ENCODE assay signal across 13 mouse cellular contexts in the genomic region with DNA sequence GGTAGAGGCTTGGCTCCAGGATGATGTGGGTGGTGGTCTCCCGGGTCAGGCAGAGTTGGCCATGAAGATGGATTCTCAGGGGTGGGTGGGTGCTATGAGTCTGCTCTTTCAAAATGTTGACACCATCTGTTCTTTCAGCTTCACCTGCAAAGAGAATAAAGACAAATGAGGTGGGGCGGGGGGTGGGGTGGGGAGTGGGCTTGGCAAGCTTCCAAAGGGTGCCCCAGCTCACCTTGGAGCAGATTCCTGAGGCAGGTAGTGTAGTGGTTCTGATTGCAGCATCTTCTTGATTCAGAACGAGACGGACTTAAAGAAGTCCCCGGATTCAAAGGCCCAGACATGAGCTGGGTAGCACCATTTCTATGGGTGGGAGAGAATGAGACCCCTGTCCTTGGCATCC. TPM values are rescaled to one million over a fixed set of nuclear protein-coding genes. Genes with fewer than 3 reads are reported as not detected.
DNase-seq lines count a peak whose midpoint lies in the region; ATAC-seq and TF ChIP-seq lines count a peak whose summit lies in the region.
"Had no signal": no experiment of that assay in that cellular context is flagged by ENCODE, and none has a peak within 500 bp of the region (broad histone marks: within the 10 kb centered on the region; RNA-seq: fewer than 3 reads in every experiment).

No protein-coding gene starts in this region.

- 90% methylated on average over 5 of the region's 5 CpGs for WGBS in forebrain, embryonic 11.5 days
- WGBS in forebrain, embryonic 15.5 days, result 88% methylated on average over 5 of the region's 5 CpGs
- WGBS in kidney, postnatal 0 days, result 78% methylated on average over 5 of the region's 5 CpGs
- 73% methylated on average over 5 of the region's 5 CpGs for WGBS in limb, embryonic 12.5 days
- 43% methylated on average over 5 of the region's 5 CpGs for WGBS in stomach, embryonic 15.5 days

- H3K27me3 ChIP-seq in forebrain, embryonic 11.5 days (ENCODE audit: control insufficient read depth, insufficient read depth, low read length), result peaks cover 2% of the 10 kb centered on the region; the same call in 1 of the 2 replicates
- no peaks in the 10 kb centered on the region for H3K27me3 ChIP-seq in forebrain, embryonic 15.5 days
- H3K27me3 ChIP-seq in kidney, postnatal 0 days (ENCODE audit: insufficient read depth, low read length), result no peaks in the 10 kb centered on the region
- H3K27me3 ChIP-seq in limb, embryonic 12.5 days, result no peaks in the 10 kb centered on the region
- H3K27me3 ChIP-seq in stomach, embryonic 15.5 days (replicated peaks), result no peaks in the 10 kb centered on the region

- H3K4me1 ChIP-seq in forebrain, embryonic 11.5 days (replicated peaks; ENCODE audit: control insufficient read depth, insufficient read depth, low read length), result no peaks in the 10 kb centered on the region
- peaks cover 9% of the 10 kb centered on the region for H3K4me1 ChIP-seq in forebrain, embryonic 15.5 days
- peaks cover 38% of the 10 kb centered on the region for H3K4me1 ChIP-seq in kidney, postnatal 0 days (replicated peaks; ENCODE audit: insufficient read depth, low read length)
- H3K4me1 ChIP-seq in limb, embryonic 12.5 days (replicated peaks), result peaks cover 53% of the 10 kb centered on the region
- peaks cover 62% of the 10 kb centered on the region for H3K4me1 ChIP-seq in stomach, embryonic 15.5 days

- no peak overlapping the region for H3K27ac ChIP-seq in forebrain, embryonic 11.5 days (ENCODE audit: low read depth, low read length)
- no peak overlapping the region for H3K27ac ChIP-seq in forebrain, embryonic 15.5 days (replicated peaks)
- H3K27ac ChIP-seq in kidney, postnatal 0 days, result no peak overlapping the region
- peak overlapping the region; percentile 96 for H3K27ac ChIP-seq in limb, embryonic 12.5 days
- peak overlapping the region; percentile 90 for H3K27ac ChIP-seq in stomach, embryonic 15.5 days
- H3K27ac ChIP-seq: layer of hippocampus, adult 2 months; midbrain, embryonic 12.5 days had no signal

- TF ChIP-seq CTCF in kidney, postnatal 0 days (IDR thresholded peaks at IDR 0.05; ENCODE audit: low read depth), result no peak

- no peaks in the 10 kb centered on the region for H3K36me3 ChIP-seq in forebrain, embryonic 11.5 days (ENCODE audit: control insufficient read depth, insufficient read depth, low read length)
- no peaks in the 10 kb centered on the region for H3K36me3 ChIP-seq in forebrain, embryonic 15.5 days
- no peaks in the 10 kb centered on the region for H3K36me3 ChIP-seq in kidney, postnatal 0 days (ENCODE audit: insufficient read depth, low read length)
- peaks cover 7% of the 10 kb centered on the region; the same call in 1 of the 2 replicates for H3K36me3 ChIP-seq in limb, embryonic 12.5 days
- H3K36me3 ChIP-seq in stomach, embryonic 15.5 days, result no peaks in the 10 kb centered on the region
- H3K36me3 ChIP-seq: midbrain, embryonic 12.5 days had no signal

- H3K9ac ChIP-seq in forebrain, embryonic 11.5 days (ENCODE audit: low read length), result no peak overlapping the region
- no peak overlapping the region for H3K9ac ChIP-seq in forebrain, embryonic 15.5 days (replicated peaks)
- H3K9ac ChIP-seq in kidney, postnatal 0 days (ENCODE audit: low read depth, low read length), result no peak overlapping the region
- peak overlapping the region; percentile 89 for H3K9ac ChIP-seq in limb, embryonic 12.5 days (replicated peaks)
- peak overlapping the region; percentile 38; the same call in 1 of the 2 replicates for H3K9ac ChIP-seq in stomach, embryonic 15.5 days
- H3K9ac ChIP-seq: midbrain, embryonic 12.5 days had no signal

- no peaks in the 10 kb centered on the region; the same call in 1 of the 2 replicates for H3K9me3 ChIP-seq in forebrain, embryonic 11.5 days (ENCODE audit: control insufficient read depth, low read length)
- no peaks in the 10 kb centered on the region for H3K9me3 ChIP-seq in forebrain, embryonic 15.5 days
- H3K9me3 ChIP-seq in kidney, postnatal 0 days (replicated peaks; ENCODE audit: low read length), result 0 out of 2 replicates have a peak, but pooled peaks cover 6% of the 10 kb centered on the region
- H3K9me3 ChIP-seq in limb, embryonic 12.5 days, result peaks cover 23% of the 10 kb centered on the region
- no peaks in the 10 kb centered on the region for H3K9me3 ChIP-seq in stomach, embryonic 15.5 days

- no peak for ATAC-seq in forebrain, embryonic 11.5 days (replicated peaks; ENCODE audit: low FRiP score)
- no peak for ATAC-seq in forebrain, embryonic 15.5 days (replicated peaks)
- ATAC-seq in kidney, postnatal 0 days (replicated peaks; ENCODE audit: low FRiP score, low read depth), result no peak
- ATAC-seq in limb, embryonic 12.5 days (ENCODE audit: insufficient number of reproducible peaks, insufficient read depth, low FRiP score, low TSS enrichment, low read depth), result no peak
- ATAC-seq in stomach, embryonic 15.5 days (ENCODE audit: insufficient read depth, low FRiP score, low read depth), result no peak

- H3K4me3 ChIP-seq in forebrain, embryonic 11.5 days (ENCODE audit: low read depth, low read length), result no peak overlapping the region
- no peak overlapping the region for H3K4me3 ChIP-seq in forebrain, embryonic 15.5 days
- peak overlapping the region; percentile 19 for H3K4me3 ChIP-seq in kidney, postnatal 0 days (replicated peaks; ENCODE audit: low read depth, low read length)
- H3K4me3 ChIP-seq in limb, embryonic 12.5 days (replicated peaks), result peak overlapping the region; percentile 55
- peak overlapping the region; percentile 46 for H3K4me3 ChIP-seq in stomach, embryonic 15.5 days (replicated peaks)
- H3K4me3 ChIP-seq: layer of hippocampus, adult 2 months had no signal

- no peak for DNase-seq in forebrain, embryonic 11.5 days (ENCODE audit: low spot score)
- DNase-seq in kidney, postnatal 0 days (ENCODE audit: low spot score), result no peak
- DNase-seq in kidney, postnatal 25 days, result no peak
- no peak for DNase-seq in embryo, embryonic 10 days (ENCODE audit: low spot score)
- no peak for DNase-seq in frontal cortex, postnatal 14 days (ENCODE audit: low spot score in 2 of 2)
- DNase-seq: adrenal gland, postnatal 14 days; cerebellum, adult 11 months; spleen, adult 18-20 months had no signal

- peak overlapping the region; percentile 8; the same call in 1 of the 2 replicates for H3K4me2 ChIP-seq in forebrain, embryonic 11.5 days (ENCODE audit: low read depth, low read length, severe bottlenecking)
- H3K4me2 ChIP-seq in forebrain, embryonic 15.5 days (replicated peaks), result no peak overlapping the region
- peak overlapping the region; percentile 44 for H3K4me2 ChIP-seq in kidney, postnatal 0 days (ENCODE audit: low read length)
- peak overlapping the region; percentile 62 for H3K4me2 ChIP-seq in limb, embryonic 12.5 days
- peak overlapping the region; percentile 49 for H3K4me2 ChIP-seq in stomach, embryonic 15.5 days
- H3K4me2 ChIP-seq: midbrain, embryonic 12.5 days had no signal

RNA-seq across cellular contexts. Expression of a gene that starts 43.5 kb away (rescaled TPM):
- polyA plus RNA-seq in forebrain, embryonic 11.5 days (2014; fragmentation: Nextera tagmentation; extraction: Ambion mirVana), result 18.3 and 18.7 TPM in 2 replicates
- polyA plus RNA-seq in forebrain, embryonic 15.5 days (2015; fragmentation: Nextera tagmentation; extraction: Ambion mirVana), result 20.1 and 22.4 TPM in 2 replicates
- polyA plus RNA-seq in kidney, postnatal 0 days (2015; fragmentation: Nextera tagmentation; extraction: Ambion mirVana), result 21.3 and 22.6 TPM in 2 replicates
- polyA plus RNA-seq in limb, embryonic 12.5 days (2016; fragmentation: Nextera tagmentation; extraction: Ambion mirVana), result 29.4 and 33.3 TPM in 2 replicates
- 21.9 and 26.2 TPM in 2 replicates for polyA plus RNA-seq in stomach, embryonic 15.5 days (2015; fragmentation: Nextera tagmentation; extraction: Ambion mirVana)

Comparison
In these comparisons a context has a peak if more than half of its experiments do, and no peak if none do; other contexts are left out.
1. H3K27ac ChIP-seq: peak in limb, embryonic 12.5 days (single experiment) and stomach, embryonic 15.5 days (single experiment); none in forebrain, embryonic 11.5 days (single experiment), forebrain, embryonic 15.5 days (single experiment) and kidney, postnatal 0 days (single experiment).
2. H3K4me3 ChIP-seq: peak in kidney, postnatal 0 days (single experiment), limb, embryonic 12.5 days (single experiment) and stomach, embryonic 15.5 days (single experiment); none in forebrain, embryonic 11.5 days (single experiment) and forebrain, embryonic 15.5 days (single experiment).
3. H3K9ac ChIP-seq: peak in limb, embryonic 12.5 days (single experiment) and stomach, embryonic 15.5 days (single experiment); none in forebrain, embryonic 11.5 days (single experiment), forebrain, embryonic 15.5 days (single experiment) and kidney, postnatal 0 days (single experiment).